Comparison of ENCODE assay signal across 8 mouse cellular contexts in genomic region chr12:32717129-32717921, GRCm38 (mm10).
DNase-seq lines count a peak whose midpoint lies in the region; ATAC-seq and TF ChIP-seq lines count a peak whose summit lies in the region.
"Had no signal": no experiment of that assay in that cellular context is flagged by ENCODE, and none has a peak within 500 bp of the region (broad histone marks: within the 10 kb centered on the region; RNA-seq: fewer than 3 reads in every experiment).

No protein-coding gene starts in this region.

- H3K9ac ChIP-seq in heart, postnatal 0 days (replicated peaks; ENCODE audit: low read depth, low read length) = no peak overlapping the region
- no peak overlapping the region for H3K9ac ChIP-seq in neural tube, embryonic 13.5 days
- H3K9ac ChIP-seq: liver, embryonic 13.5 days had no signal

- H3K9me3 ChIP-seq in heart, postnatal 0 days (replicated peaks; ENCODE audit: control insufficient read depth, low read length) = no peaks in the 10 kb centered on the region
- no peaks in the 10 kb centered on the region for H3K9me3 ChIP-seq in neural tube, embryonic 13.5 days
- H3K9me3 ChIP-seq: liver, embryonic 13.5 days had no signal

- H3K36me3 ChIP-seq in thymus, adult 2 months (ENCODE audit: control insufficient read depth, insufficient read depth, low read length) = no peaks in the 10 kb centered on the region
- H3K36me3 ChIP-seq in heart, postnatal 0 days (replicated peaks; ENCODE audit: control insufficient read depth, insufficient read depth, low read length) = no peaks in the 10 kb centered on the region
- H3K36me3 ChIP-seq in neural tube, embryonic 13.5 days = no peaks in the 10 kb centered on the region
- H3K36me3 ChIP-seq: liver, embryonic 13.5 days had no signal

- H3K27ac ChIP-seq in thymus, adult 2 months (ENCODE audit: control insufficient read depth, insufficient read depth, low read length) = no peak overlapping the region
- no peak overlapping the region for H3K27ac ChIP-seq in heart, postnatal 0 days (ENCODE audit: low read depth)
- 0 out of 2 replicates have a peak overlapping the region, but pooled peaks have one; percentile 33 for H3K27ac ChIP-seq in neural tube, embryonic 13.5 days (replicated peaks)
- H3K27ac ChIP-seq: liver, embryonic 13.5 days had no signal

- no peak for TF ChIP-seq POLR2A in thymus, adult 2 months (IDR thresholded peaks at IDR 0.05; ENCODE audit: control insufficient read depth, extremely low read depth, insufficient read depth, low read length, poor library complexity)

- H3K4me3 ChIP-seq in thymus, adult 2 months (ENCODE audit: control insufficient read depth, insufficient read depth, low read length) = no peak overlapping the region
- no peak overlapping the region for H3K4me3 ChIP-seq in heart, postnatal 0 days (ENCODE audit: low read depth, low read length)
- H3K4me3 ChIP-seq in neural tube, embryonic 13.5 days = no peak overlapping the region
- H3K4me3 ChIP-seq: liver, embryonic 13.5 days had no signal

- ATAC-seq in heart, postnatal 0 days (ENCODE audit: insufficient read depth, low read depth) = peak; percentile 73
- ATAC-seq in neural tube, embryonic 13.5 days (ENCODE audit: low read depth) = peak; percentile 85

- H3K27me3 ChIP-seq in thymus, adult 2 months (ENCODE audit: control insufficient read depth, insufficient read depth, low read length) = no peaks in the 10 kb centered on the region
- H3K27me3 ChIP-seq in heart, postnatal 0 days (ENCODE audit: control insufficient read depth, insufficient read depth, low read length) = no peaks in the 10 kb centered on the region
- H3K27me3 ChIP-seq in neural tube, embryonic 13.5 days = no peaks in the 10 kb centered on the region
- H3K27me3 ChIP-seq: liver, embryonic 13.5 days had no signal

- no peak overlapping the region for H3K4me2 ChIP-seq in heart, postnatal 0 days (ENCODE audit: low read depth, low read length)
- no peak overlapping the region for H3K4me2 ChIP-seq in neural tube, embryonic 13.5 days
- H3K4me2 ChIP-seq: liver, embryonic 13.5 days had no signal

- peak; percentile 4 to 9 for DNase-seq in thymus, adult 18-20 months
- DNase-seq in thymus, adult 2 months = no peak
- peak; percentile 80 to 84 for DNase-seq in cerebellum, postnatal 36 days
- peak; percentile 79 for DNase-seq in heart, postnatal 0 days (ENCODE audit: low spot score)
- DNase-seq in layer of hippocampus, postnatal 25 days (ENCODE audit: extremely low spot score in 1 of 2, low spot score in 1 of 2) = peak; percentile 71 to 81
- peak; percentile 35 to 76 for DNase-seq in urinary bladder, postnatal 4 days (ENCODE audit: low spot score in 2 of 2)
- DNase-seq: liver, embryonic 13.5 days had no signal

- 0 out of 2 replicates have a peak, but pooled peaks have one; percentile 23 for TF ChIP-seq EP300 in heart, postnatal 0 days (IDR thresholded peaks at IDR 0.05; ENCODE audit: low read depth)

- WGBS in thymus, adult 2 months = 54% methylated on average over 5 of the region's 5 CpGs
- WGBS in heart, postnatal 0 days = 39% methylated on average over 5 of the region's 5 CpGs
- 52% methylated on average over 5 of the region's 5 CpGs for WGBS in neural tube, embryonic 13.5 days

- H3K4me1 ChIP-seq in thymus, adult 2 months (replicated peaks; ENCODE audit: control insufficient read depth, insufficient read depth, low read length) = no peaks in the 10 kb centered on the region
- peaks cover 12% of the 10 kb centered on the region for H3K4me1 ChIP-seq in heart, postnatal 0 days (ENCODE audit: control insufficient read depth, insufficient read depth)
- H3K4me1 ChIP-seq in neural tube, embryonic 13.5 days (replicated peaks) = peaks cover 12% of the 10 kb centered on the region
- H3K4me1 ChIP-seq: liver, embryonic 13.5 days had no signal

- no peak for TF ChIP-seq CTCF in thymus, adult 2 months (IDR thresholded peaks at IDR 0.05; ENCODE audit: borderline replicate concordance, control insufficient read depth, extremely low read depth, insufficient read depth, low read length, poor library complexity)
- TF ChIP-seq CTCF in heart, postnatal 0 days (IDR thresholded peaks at IDR 0.05; ENCODE audit: low read depth) = no peak
